Mouse (Mus musculus) embryonic fibroblast, embryonic 13.5 days (primary cell): Measurements from ENCODE around the gene Radil. TPM values are rescaled to one million over a fixed set of nuclear protein-coding genes. Genes with fewer than 3 reads are reported as not detected.

Source experiments
- H3K27ac ChIP-seq: 2 replicates; pipeline ENCODE4 v1.5.1; 2012; ENCODE audit warnings: low read length, control low read depth, inconsistent platforms; ENCODE audit not compliant: insufficient read depth
- H3K4me1 ChIP-seq: 2 replicates; pipeline ENCODE4 v1.6.1; 2011; ENCODE audit warnings: low read length; ENCODE audit not compliant: control insufficient read depth, insufficient read depth
- H3K4me3 ChIP-seq: 2 replicates; pipeline ENCODE4 v1.5.1; 2011; ENCODE audit warnings: mild to moderate bottlenecking, control low read depth, low read length; ENCODE audit not compliant: insufficient read depth
- CTCF ChIP-seq: IDR thresholded peaks from 2 replicates; pipeline ENCODE4 v1.5.1; 2011; ENCODE audit warnings: mild to moderate bottlenecking, control low read depth, low read length, moderate library complexity, borderline replicate concordance; ENCODE audit not compliant: insufficient read depth
- POLR2A ChIP-seq: IDR thresholded peaks from 2 replicates; pipeline ENCODE4 v1.6.1; 2011; ENCODE audit warnings: low read depth, mild to moderate bottlenecking, control low read depth, low read length, moderate library complexity
- polyA plus RNA-seq: library from polyadenylated mRNA; stranded (reverse); fragments of >200 nt; gene quantifications from 2 replicates; pipeline ENCODE4 v1.2.4, GENCODE M21; 2011; ENCODE audit warnings: low read depth; ENCODE audit not compliant: missing spikeins, insufficient read length

Radil gene
- polyA plus RNA-seq = 7.4 and 11.7 TPM in 2 replicates

- Histone ChIP-seq H3K27ac (peak within 1 kb of the TSS; percentile 70), H3K4me1 (peaks cover 14% of the 10 kb centered on the region), H3K4me3 (peak within 1 kb of the TSS; percentile 49)
- TF ChIP-seq POLR2A (peak; percentile 51), CTCF (peak; percentile 59)
Measured at GRCm38 (mm10) chr5:142550706-142551652, at the start of gene Radil. Radil (minus strand) TSS chr5:142551098.

- TF ChIP-seq CTCF = no peak
- no peak for TF ChIP-seq POLR2A
- H3K4me3 ChIP-seq = no peak overlapping the region
- no peak overlapping the region for H3K27ac ChIP-seq
- H3K4me1 ChIP-seq = no peaks in the 10 kb centered on the region
Measured at GRCm38 (mm10) chr5:142597648-142598390, 46.9 kb upstream of the Radil start.

GRCm38 (mm10) chr5:142596723-142597122, 45.8 kb upstream of the Radil start:
- no peak overlapping the region for H3K4me3 ChIP-seq
- H3K27ac ChIP-seq = no peak overlapping the region
- H3K4me1 ChIP-seq = no peaks in the 10 kb centered on the region
- TF ChIP-seq CTCF (no peak), POLR2A (no peak)

GRCm38 (mm10) chr5:142595698-142596097, 44.8 kb upstream of the Radil start:
- Histone ChIP-seq H3K4me1 (no peaks in the 10 kb centered on the region), H3K27ac (no peak overlapping the region), H3K4me3 (no peak overlapping the region)
- no peak for TF ChIP-seq CTCF
- no peak for TF ChIP-seq POLR2A

GRCm38 (mm10) chr5:142590953-142591616, 40.2 kb upstream of the Radil start:
- no peak overlapping the region for H3K4me3 ChIP-seq
- TF ChIP-seq POLR2A (no peak), CTCF (no peak)
- no peak overlapping the region for H3K27ac ChIP-seq
- H3K4me1 ChIP-seq = no peaks in the 10 kb centered on the region

GRCm38 (mm10) chr5:142583616-142584126, 32.8 kb upstream of the Radil start:
- Histone ChIP-seq H3K4me1 (no peaks in the 10 kb centered on the region), H3K4me3 (no peak overlapping the region), H3K27ac (no peak overlapping the region)
- TF ChIP-seq CTCF (no peak), POLR2A (no peak)

- no peak overlapping the region for H3K27ac ChIP-seq
- no peak overlapping the region for H3K4me3 ChIP-seq
- H3K4me1 ChIP-seq = no peaks in the 10 kb centered on the region
- TF ChIP-seq CTCF = peak; percentile 66
- no peak for TF ChIP-seq POLR2A
Measured at GRCm38 (mm10) chr5:142581517-142581916, 30.6 kb upstream of the Radil start.

GRCm38 (mm10) chr5:142578192-142578591, 27.3 kb upstream of the Radil start:
- no peak for TF ChIP-seq POLR2A
- no peak for TF ChIP-seq CTCF
- H3K4me3 ChIP-seq = no peak overlapping the region

GRCm38 (mm10) chr5:142576832-142577231, 25.9 kb upstream of the Radil start:
- H3K27ac ChIP-seq = no peak overlapping the region
- H3K4me3 ChIP-seq = no peak overlapping the region
- no peak for TF ChIP-seq CTCF
- TF ChIP-seq POLR2A = no peak
- H3K4me1 ChIP-seq = no peaks in the 10 kb centered on the region

More at GRCm38 (mm10) chr5:142578192-142578591, 27.3 kb upstream of the Radil start:
- no peak overlapping the region for H3K27ac ChIP-seq
- no peaks in the 10 kb centered on the region for H3K4me1 ChIP-seq
